In genomic region chr17:27056170-27056569, GRCm38 (mm10) we compare ENCODE assay signal across 7 mouse cellular contexts. TPM values are rescaled to one million over a fixed set of nuclear protein-coding genes. Genes with fewer than 3 reads are reported as not detected.
A peak's percentile ranks its signal among the peaks of the same experiment; 100 is the strongest.
DNase-seq lines count a peak whose midpoint lies in the region; ATAC-seq and TF ChIP-seq lines count a peak whose summit lies in the region.

No protein-coding gene starts in this region.

- no peak for DNase-seq in Patski (ENCODE audit: low read depth, low spot score)
- DNase-seq in heart, adult 9 months (ENCODE audit: low spot score in 2 of 2): peak; percentile 83 to 88
- peak; percentile 62 to 65 for DNase-seq in kidney, adult 8-10 months
- peak; percentile 91 for DNase-seq in lung, postnatal 10 days
- peak; percentile 38 for DNase-seq in spleen, adult 12 weeks (ENCODE audit: low spot score)
- DNase-seq in right cerebral cortex, adult 2 months (ENCODE audit: low spot score in 2 of 2): no peak

- H3K27ac ChIP-seq in cortical plate, adult 2 months (ENCODE audit: insufficient read depth, low read length): no peak overlapping the region

- no peak for TF ChIP-seq CTCF in Patski (IDR thresholded peaks at IDR 0.05)
- no peak for TF ChIP-seq CTCF in cortical plate, adult 2 months (IDR thresholded peaks at IDR 0.05; ENCODE audit: extremely low read depth, insufficient read depth, low read length)

- in situ Hi-C loops in Patski (cut with MboI; ENCODE audit: low pct_unique_long_range_greater_than_20kb): no loop called here

- no peaks in the 10 kb centered on the region for H3K27me3 ChIP-seq in Patski

- no peak overlapping the region for H3K4me3 ChIP-seq in cortical plate, adult 2 months (ENCODE audit: insufficient read depth, low read length)

- 0 out of 2 replicates have a peak, but pooled peaks have one; percentile 21 for TF ChIP-seq POLR2A in cortical plate, adult 2 months (IDR thresholded peaks at IDR 0.05; ENCODE audit: extremely low read depth, insufficient read depth, low read length)

- H3K4me1 ChIP-seq in cortical plate, adult 2 months (ENCODE audit: control insufficient read depth, insufficient read depth, low read length): no peaks in the 10 kb centered on the region

- ATAC-seq in Patski: peak; percentile 41

- POLR2A ChIA-PET in Patski (lab: Charles Lee): interaction anchor here (1.0 to 3.2 kb wide), 4 partner anchors 10 to 28 kb away, joined by 3 to 21 read pairs (median 10); no protein-coding TSS in a partner anchor

- CTCF ChIA-PET in Patski (lab: Charles Lee): no interaction called here

RNA-seq across cellular contexts. Expression of gene Itpr3, which starts 0.9 kb away (rescaled TPM):
- polyA plus RNA-seq in Patski (2021): 88.6 TPM
- polyA plus RNA-seq in cortical plate, adult 2 months (2012; rRNA removed): 2.4 and 2.6 TPM in 2 replicates

RNA-seq across cellular contexts. Expression of gene Bak1, which starts 27.4 kb away (rescaled TPM):
- 96.7 TPM for polyA plus RNA-seq in Patski (2021)
- 17.3 and 19.3 TPM in 2 replicates for polyA plus RNA-seq in cortical plate, adult 2 months (2012; rRNA removed)

Comparison
In these comparisons a context has a peak if more than half of its experiments do, and no peak if none do; other contexts are left out.
1. DNase-seq: peak in heart, adult 9 months (2 of 2), kidney, adult 8-10 months (2 of 2), lung, postnatal 10 days (single experiment) and spleen, adult 12 weeks (single experiment); none in Patski (single experiment) and right cerebral cortex, adult 2 months (0 of 2).
2. RNA of gene Itpr3, which starts 0.9 kb away (polyA plus RNA-seq): 88.6 TPM in Patski (single experiment); 2.4 to 2.6 TPM in cortical plate, adult 2 months; every median in the first group is over 10 times any median in the second.